Mouse (Mus musculus): Measurements from ENCODE around the gene Ascc1. TPM values are rescaled to one million over a fixed set of nuclear protein-coding genes. Genes with fewer than 3 reads are reported as not detected.
"Not testable (repeated sequence)": the region's sequence is repeated elsewhere in the genome, so short reads cannot be mapped to it uniquely, and the experiment has no call there.

Ascc1 gene
- polyA plus RNA-seq, 1 experiment from 2014 or later, result 43.3 TPM

DNA sequence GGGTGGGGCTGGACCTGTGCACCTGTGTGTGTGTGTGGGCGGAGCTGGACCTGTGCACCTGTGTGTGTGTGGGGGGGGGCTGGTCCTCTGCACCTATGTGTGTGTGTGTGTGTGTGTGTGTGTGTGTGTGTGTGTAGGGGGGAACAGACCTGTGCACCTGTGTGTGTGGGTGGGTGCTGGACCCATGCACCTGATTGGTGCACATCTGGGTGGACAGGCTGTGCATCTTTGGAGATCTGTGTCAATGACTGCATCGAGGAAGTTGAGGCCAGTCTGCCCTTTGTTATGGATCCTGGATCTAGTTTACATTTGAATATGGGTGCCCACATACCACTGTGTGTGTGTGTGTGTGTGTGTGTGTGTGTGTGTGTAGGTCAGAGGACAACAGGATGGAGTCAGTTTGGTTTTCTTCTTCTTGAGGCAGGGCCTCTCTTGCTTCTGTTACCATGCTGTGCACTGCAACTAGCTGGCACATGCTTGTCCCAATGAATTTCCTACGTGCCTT lies 139.1 kb downstream of the Ascc1 start:
- Histone ChIP-seq H3K4me2 (ENCODE audit: low read length) (no peak overlapping the region), H3K27ac (replicated peaks in 1 of 2; ENCODE audit: control insufficient read depth in 1 of 2, insufficient read depth in 1 of 2, low read depth in 2 of 2, low read length in 2 of 2) (no peak overlapping the region), H3K9me3 (ENCODE audit: control insufficient read depth, low read length) (peaks cover 6% of the 10 kb centered on the region; the same call in 1 of the 2 replicates), H3K4me1 (ENCODE audit: control insufficient read depth in 2 of 2, insufficient read depth in 2 of 2, low read length in 2 of 2) (peaks cover 0 to 5% of the 10 kb centered on the region in 2 experiments; a peak in 1 of 4 replicates), H3K27me3 (ENCODE audit: control insufficient read depth, insufficient read depth, low read length) (peaks cover 7% of the 10 kb centered on the region), H3K9ac (ENCODE audit: low read length) (no peak overlapping the region), H3K4me3 (ENCODE audit: control insufficient read depth in 1 of 2, insufficient read depth in 1 of 2, low read depth in 1 of 2, low read length in 2 of 2) (no peak overlapping the region), H3K36me3 (ENCODE audit: control insufficient read depth, insufficient read depth, low read length) (no peaks in the 10 kb centered on the region)
- no peak for ATAC-seq (ENCODE audit: insufficient number of reproducible peaks, insufficient read depth, low FRiP score, low read depth)
- 83% methylated on average over 3 of the region's 3 CpGs for WGBS

DNA sequence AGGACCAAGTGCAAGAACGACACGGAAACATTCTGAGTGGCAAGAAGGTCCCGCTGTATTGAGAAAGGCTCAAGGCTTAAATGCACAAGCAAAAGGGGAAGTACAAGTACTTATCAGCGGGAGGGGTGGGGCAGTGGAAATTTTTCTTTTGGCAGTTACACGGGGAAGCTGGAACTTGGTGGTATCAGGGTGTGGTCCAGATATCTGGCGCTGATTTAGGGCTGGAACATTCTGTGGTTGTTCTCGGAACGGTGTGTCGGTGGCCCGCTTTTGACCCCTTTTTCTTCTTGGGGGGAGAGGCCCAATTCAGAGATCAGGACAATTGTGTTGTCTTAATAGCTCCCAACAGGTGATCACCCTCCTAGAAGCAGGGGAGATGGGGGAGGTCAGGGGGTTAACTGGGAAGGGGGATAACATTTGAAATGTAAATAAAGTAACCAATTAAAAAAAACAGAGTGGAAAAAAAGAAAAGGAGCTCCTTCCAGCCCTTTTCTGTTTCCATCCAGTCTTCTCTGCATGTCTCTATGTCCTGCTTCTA lies 145.0 kb downstream of the Ascc1 start:
- not testable (repeated sequence) for H3K27ac ChIP-seq (replicated peaks in 1 of 2; ENCODE audit: control insufficient read depth in 1 of 2, insufficient read depth in 1 of 2, low read depth in 2 of 2, low read length in 2 of 2); H3K9me3 ChIP-seq (ENCODE audit: control insufficient read depth, low read length); H3K36me3 ChIP-seq (ENCODE audit: control insufficient read depth, insufficient read depth, low read length); H3K9ac ChIP-seq (ENCODE audit: low read length); H3K27me3 ChIP-seq (ENCODE audit: control insufficient read depth, insufficient read depth, low read length); H3K4me2 ChIP-seq (ENCODE audit: low read length); ATAC-seq (ENCODE audit: insufficient number of reproducible peaks, insufficient read depth, low FRiP score, low read depth); H3K4me1 ChIP-seq (ENCODE audit: control insufficient read depth in 2 of 2, insufficient read depth in 2 of 2, low read length in 2 of 2); H3K4me3 ChIP-seq (ENCODE audit: control insufficient read depth in 1 of 2, insufficient read depth in 1 of 2, low read depth in 1 of 2, low read length in 2 of 2)
- WGBS, result 66% methylated on average over 10 of the region's 10 CpGs

DNA sequence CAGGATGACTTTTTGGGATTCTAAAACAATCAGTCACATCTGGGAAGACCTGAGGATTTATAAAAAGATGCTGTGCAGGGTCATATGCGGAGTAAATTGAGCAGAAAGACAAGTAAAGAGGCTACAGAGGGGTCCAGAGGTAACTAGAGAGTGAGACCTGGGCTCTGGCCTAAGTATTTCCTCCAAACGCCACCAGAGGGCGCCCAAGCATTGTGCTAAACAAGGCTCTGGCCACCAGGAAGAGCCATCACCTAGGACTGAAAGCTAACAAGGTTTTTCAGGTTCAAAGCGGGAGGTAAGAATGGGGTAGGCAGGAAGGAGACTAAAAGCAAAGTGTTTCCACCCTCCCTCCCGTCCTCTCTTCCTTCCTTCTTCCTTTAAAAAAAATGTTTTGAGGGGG lies 145.5 kb downstream of the Ascc1 start:
- ATAC-seq (ENCODE audit: insufficient number of reproducible peaks, insufficient read depth, low FRiP score, low read depth), result no peak
- no peak overlapping the region for H3K4me3 ChIP-seq (ENCODE audit: control insufficient read depth in 1 of 2, insufficient read depth in 1 of 2, low read depth in 1 of 2, low read length in 2 of 2)
- no peaks in the 10 kb centered on the region for H3K36me3 ChIP-seq (ENCODE audit: control insufficient read depth, insufficient read depth, low read length)
- WGBS, result 2% methylated on average over 5 of the region's 5 CpGs
- no peak overlapping the region for H3K27ac ChIP-seq (replicated peaks in 1 of 2; ENCODE audit: control insufficient read depth in 1 of 2, insufficient read depth in 1 of 2, low read depth in 2 of 2, low read length in 2 of 2)
- no peak overlapping the region for H3K4me2 ChIP-seq (ENCODE audit: low read length)
- H3K27me3 ChIP-seq (ENCODE audit: control insufficient read depth, insufficient read depth, low read length), result peaks cover 9% of the 10 kb centered on the region
- H3K9me3 ChIP-seq (ENCODE audit: control insufficient read depth, low read length), result no peaks in the 10 kb centered on the region
- no peaks in the 10 kb centered on the region for H3K4me1 ChIP-seq (ENCODE audit: control insufficient read depth in 2 of 2, insufficient read depth in 2 of 2, low read length in 2 of 2)
- H3K9ac ChIP-seq (ENCODE audit: low read length), result no peak overlapping the region

Small RNA genes within 50 kb of the gene (microRNA-seq; reads per million reads assigned to microRNA genes)
- gene Mir6906, result not detected

Other genes with a start within 250 kb of the Ascc1 start
- 26.9 and 28.6 TPM in 2 replicates for gene Dnajb12, start 123.2 kb upstream of the Ascc1 start, polyA plus RNA-seq (2014; fragmentation: Nextera tagmentation; extraction: Ambion mirVana)
- 0.70 and 2.4 TPM in 2 replicates for gene Ddit4, start 51.0 kb upstream of the Ascc1 start, polyA plus RNA-seq (2014; fragmentation: Nextera tagmentation; extraction: Ambion mirVana)
- 99.7 and 103 TPM in 2 replicates for gene Anapc16, start 330 bp downstream of the Ascc1 start, polyA plus RNA-seq (2014; fragmentation: Nextera tagmentation; extraction: Ambion mirVana)
- 2.6 and 3.7 TPM in 2 replicates for gene Spock2, start 103.4 kb downstream of the Ascc1 start, polyA plus RNA-seq (2014; fragmentation: Nextera tagmentation; extraction: Ambion mirVana)
- gene Chst3, start 216.5 kb downstream of the Ascc1 start, polyA plus RNA-seq (2014; fragmentation: Nextera tagmentation; extraction: Ambion mirVana), result 0.24 and 0.26 TPM in 2 replicates

All from heart, embryonic 14.5 days (tissue).